Mouse (Mus musculus) neural tube, embryonic 10.5 days (tissue): ENCODE measurements around the gene Pate2.
A peak's percentile ranks its signal among the peaks of the same experiment; 100 is the strongest.

Experiments used
- DNase-seq: peaks from one replicate; pipeline ENCODE4 v3.0.0-alpha.2; 2017; ENCODE audit warnings: low spot score; ENCODE audit errors: extremely low spot score

Gene Pate2

DNA sequence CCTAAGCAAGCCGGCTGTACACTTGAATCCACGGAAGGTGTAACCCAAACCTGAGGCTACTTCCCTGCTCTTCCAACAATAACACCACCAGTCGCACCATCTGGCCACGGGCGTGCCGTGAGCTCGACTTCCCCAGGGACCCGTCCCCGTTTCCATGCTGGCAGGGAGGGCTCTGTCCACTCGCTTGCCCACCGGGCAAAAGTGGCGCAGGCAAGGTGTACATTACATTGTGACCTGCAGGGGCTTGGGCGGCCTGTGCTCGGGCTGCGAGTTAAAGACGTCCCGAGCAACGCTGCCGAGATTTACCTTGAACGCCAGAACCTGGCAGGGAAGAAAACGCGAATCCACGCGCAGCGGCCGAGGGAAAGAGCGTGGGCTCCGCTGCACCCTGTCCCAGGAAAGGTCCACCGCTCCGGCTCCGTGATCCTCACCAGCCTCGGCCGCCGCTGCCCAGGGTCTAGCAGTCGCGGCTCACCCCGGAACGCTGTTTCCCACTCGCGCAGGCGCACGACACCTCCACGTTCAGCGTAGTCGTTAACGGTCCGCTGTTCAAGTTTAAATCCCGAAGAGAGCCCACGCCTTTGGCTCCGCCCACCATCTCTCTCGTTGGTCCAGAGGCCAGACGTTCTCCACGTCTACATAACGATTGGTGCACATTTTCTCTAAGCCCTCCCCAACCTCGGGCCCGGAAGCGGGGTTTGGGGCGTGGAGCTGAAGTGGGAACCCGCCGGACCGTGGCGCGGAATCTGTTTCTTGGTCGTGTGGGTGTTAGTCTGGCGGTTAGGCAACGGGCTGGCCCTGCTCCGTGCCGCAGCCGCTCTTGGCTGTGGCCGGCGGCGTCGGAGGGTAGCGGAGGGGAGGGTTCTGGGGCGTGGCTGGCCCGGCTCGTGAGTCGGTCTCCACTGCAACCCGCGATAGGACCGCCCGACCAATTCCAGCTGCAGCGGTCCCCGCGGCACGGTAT, at the start of gene Pate2, which contains the start of gene Hyls1:
TSS of gene Pate2 (plus strand) at position 714 of the 964 bp plus-strand sequence.
TSS of gene Hyls1 (minus strand) at position 828 of the 964 bp plus-strand sequence.
- DNase-seq = peak; percentile 91

DNA sequence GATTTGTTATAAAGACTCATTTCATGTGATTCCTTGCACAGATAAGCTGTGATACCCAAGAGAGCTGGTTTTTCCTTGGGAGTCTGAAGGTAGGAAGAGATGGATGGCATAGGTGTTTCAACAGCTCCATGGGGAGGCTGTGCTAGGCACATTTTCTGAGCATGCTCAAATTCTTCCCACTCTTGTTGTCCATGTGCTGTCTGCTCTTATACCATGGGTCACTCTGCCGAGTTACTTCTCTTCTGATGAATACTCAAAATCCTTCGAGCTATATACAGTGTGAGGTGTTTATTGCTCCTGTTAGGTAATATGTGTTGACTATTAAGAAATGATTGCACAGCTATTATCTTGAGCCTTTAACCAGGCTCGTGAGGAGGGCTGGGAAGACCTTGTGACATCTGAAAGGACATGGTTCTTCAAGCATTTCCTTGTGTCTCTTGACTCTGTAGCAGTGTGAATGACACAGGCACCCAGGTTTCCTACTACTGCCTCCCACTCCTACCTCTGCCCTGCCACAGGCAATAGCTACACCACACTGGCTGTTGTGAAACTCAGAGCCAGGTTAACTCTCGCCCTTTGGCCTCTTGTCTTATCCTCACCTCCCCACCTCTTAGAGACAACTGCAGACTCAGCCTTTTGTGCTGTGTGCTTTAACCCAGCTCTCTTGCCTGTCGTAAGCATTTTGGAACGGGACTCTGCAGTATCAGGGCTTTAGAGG, 49.3 kb upstream of the Pate2 start:
- DNase-seq = no peak

DNA sequence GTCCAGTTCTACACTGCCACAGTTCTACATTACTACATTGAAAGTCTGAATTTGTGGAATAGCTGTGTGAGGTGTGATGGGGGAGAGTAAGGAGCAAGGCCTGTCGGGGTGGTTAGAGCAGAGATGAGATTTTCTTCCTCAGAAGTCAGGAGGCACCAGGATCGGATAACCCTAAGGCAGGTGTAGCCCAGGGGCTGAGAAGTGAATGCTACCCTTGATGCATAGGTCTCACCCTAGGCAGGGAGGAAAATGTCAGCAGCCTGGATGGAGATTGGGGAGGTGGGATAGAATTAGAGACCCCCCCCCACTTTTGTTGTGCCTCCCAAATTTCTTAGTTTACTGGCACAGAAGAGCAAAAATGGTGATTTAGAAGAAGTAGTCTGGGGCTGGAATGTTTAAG, 47.8 kb upstream of the Pate2 start:
- DNase-seq = no peak

DNA sequence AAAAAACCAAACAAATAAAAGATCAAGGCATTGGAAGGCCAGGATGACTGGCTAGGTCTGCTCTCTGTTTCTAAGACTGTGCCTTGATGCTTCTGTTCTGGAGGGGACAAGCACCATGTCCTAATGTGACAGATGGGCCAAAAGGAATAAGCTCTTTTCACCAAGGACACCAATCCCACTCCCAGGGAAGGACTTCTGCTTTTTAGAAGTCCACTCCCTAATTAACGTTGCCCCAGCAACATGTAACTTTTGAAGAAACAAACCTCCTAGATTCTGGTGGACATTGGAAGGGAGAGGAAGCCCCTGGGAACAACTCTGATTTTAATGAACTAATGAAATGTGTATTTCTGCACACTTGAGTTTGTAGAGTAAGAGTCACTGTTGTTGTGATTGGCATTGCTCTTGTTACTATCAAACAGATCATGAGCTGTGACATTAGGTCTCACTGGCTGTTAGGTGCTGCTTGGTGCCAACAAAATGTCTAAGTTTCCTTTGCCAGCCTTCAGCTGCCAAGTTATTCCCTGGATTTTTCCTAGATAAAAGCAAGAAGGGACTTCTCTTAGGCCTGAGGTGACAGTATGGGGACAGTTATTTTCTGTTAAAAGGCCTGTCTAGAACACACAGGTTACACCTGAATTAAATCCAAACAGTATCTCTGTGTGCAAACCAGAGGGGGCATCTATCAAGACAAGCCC, 47.1 kb upstream of the Pate2 start:
- no peak for DNase-seq

DNA sequence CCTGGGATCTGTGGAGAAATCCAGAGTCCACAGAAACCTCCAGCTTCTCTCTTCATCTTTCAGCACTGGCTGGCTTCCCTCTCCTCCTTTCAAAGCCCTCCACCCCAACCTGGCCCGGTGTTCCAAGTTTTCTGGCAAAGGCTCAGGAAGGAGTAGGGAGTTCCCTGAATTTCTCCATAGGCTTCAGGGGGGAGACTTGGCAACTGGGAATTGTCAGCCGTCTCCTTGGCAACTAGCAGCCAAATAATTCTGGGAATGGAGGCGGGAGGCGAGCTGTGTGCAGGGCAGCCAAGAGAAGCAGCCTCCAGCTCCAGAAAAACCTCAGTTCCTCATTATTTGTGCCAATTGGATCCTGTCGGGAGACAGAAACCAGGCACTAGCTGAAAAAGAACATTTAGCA, 46.5 kb upstream of the Pate2 start:
- DNase-seq = no peak

DNA sequence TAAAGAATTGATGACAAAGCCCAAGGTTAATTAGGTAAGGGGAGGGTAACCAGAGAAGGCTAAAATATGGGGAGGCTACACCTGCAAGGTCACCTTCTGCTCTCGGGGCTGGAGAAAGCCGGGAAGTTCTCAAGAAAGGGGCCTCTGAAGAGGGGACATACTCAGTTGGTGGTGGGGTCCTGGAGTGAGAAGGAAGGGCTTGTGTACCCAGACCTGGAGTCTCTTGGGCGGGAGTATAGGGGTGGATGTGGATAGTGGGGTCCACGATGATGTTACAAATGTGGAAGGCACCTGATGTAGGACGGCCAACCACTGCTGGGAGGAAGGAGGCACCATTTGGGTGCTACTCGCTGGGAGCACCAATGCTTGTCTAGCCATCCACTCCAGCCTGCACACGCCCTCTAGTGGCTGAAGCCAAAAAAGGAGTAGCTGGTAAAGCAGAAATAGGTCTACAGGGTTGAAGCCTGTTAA, 46.1 kb upstream of the Pate2 start:
- peak; percentile 62 for DNase-seq

DNA sequence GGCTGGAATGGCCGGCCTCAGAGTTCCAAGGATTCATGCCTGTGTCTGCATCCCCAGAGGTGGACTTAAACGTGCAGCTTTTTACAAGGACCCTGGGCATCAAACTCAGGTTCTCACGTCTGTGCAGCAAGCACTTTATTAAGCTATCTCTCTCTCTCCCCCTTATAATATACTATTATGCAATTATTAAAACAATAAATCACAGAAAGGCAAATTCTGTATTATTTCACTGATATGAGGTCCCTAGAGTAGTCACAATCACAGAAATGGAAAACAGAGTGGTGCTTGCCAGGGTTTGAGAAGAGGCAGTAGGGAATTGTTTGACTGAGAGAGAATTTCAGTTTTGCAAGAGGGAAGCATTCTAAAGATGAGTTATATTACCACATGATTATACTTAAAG, 40.9 kb upstream of the Pate2 start:
- DNase-seq = no peak

DNA sequence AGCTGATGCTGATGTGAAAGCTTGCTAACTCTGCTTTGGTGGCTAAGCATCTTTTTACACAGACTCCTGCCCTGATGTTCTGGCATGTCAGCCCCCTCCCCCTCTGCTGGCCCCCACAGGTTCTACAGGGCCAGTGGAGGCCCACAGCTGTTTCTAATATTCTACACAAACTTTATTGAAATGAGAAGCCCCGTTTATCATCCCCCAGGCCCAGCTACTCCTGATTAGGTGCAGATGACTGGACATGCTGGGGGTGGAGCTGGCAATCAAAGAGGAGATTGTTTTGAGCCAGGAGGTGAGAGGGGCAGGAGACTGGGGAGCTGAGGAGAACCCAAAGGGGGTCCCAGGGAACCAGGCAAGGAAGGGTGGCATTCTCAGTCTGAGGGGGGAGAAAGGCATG, 40.3 kb upstream of the Pate2 start:
- DNase-seq = peak; percentile 59

DNA sequence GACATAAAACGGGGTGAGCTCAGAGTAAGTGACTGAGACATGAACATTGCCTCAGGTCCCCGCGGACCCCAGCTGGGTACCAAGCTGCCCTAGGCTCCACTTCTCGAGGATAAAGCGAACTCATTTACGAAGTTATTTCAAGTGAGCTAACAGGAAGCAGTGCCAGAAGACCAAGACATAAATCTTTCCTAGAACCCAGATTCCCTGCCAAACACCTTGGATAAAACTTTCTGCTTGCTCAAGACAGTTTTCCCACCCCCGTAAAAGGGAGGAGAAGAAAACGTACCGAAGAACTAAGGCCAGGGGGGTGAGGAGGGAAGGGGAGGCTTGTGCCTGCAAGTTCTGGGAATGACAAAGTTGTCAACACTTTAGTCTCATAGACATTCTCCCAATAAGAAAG, 36.8 kb upstream of the Pate2 start:
- DNase-seq = no peak

DNA sequence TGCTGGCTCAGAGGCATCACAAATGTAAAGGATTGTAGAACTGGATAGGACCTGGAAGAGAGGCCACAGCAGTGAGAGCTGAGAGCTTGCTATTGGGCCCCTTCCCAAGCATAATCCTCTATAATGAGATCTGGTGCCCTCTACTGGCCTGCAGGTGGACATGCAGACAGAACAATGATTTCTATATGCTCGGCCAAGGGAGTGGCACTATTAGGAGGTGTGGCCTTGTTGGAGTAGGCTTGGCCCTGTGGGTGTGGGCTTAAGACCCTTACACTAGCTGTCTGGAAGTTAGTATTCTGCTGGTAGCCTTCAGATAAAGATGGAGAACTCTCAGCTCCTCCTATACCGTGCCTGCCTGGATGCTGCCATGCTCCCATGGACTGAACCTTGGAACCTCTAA, 35.0 kb upstream of the Pate2 start:
- DNase-seq = peak; percentile 55

DNA sequence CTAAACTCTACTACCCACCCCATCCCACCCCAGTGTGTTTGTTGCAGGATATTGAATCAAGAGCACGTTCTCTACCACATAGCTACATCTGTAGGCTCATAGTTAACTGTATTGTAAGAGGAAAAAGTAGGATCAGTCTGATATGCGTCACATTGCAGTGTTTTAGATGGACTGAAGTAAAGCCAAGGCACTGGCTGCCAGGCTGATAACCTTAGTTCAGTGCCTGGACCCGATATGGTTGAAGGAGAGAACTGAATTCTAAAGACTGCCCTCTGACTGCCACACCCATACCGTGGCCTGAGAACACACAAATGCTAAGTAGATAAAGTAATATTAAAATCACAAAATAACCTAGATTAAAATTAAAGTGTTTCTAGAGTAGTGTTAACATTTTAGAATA, 34.2 kb upstream of the Pate2 start:
- no peak for DNase-seq

DNA sequence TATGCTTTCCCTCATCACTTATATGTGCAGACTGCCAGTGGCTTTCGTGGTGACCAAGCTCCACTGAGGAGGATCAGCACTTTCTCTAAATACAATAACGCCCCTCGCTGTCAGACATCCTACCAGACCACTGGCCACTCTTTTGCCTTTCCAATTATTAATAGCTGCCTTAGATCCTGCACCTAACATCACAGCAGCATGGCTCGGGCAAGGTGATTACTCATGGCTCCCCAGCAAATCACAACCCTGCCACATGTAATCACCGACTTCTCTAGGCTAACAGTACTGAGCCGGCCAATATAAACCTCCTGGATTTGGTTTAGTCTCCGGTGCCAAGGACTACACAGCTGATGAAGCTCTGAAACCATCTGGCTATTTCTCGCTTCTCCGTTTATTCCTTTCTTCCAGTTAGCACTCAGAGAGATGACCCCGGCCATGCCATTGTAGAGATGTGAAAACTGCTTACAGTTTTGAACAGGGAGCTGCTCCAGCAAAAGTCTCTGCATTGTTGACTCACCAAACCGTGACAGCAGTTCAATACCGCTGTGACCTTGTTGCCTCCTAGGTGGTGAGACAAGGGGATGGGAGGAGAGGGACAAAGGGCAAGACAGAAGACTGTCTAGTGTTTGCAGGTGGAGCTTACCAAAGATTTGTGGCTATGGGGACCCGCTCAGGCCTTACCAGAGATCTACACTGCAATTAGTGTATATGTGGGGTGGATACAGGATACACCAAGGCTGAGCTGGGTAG, 30.9 kb upstream of the Pate2 start:
- DNase-seq = no peak

DNA sequence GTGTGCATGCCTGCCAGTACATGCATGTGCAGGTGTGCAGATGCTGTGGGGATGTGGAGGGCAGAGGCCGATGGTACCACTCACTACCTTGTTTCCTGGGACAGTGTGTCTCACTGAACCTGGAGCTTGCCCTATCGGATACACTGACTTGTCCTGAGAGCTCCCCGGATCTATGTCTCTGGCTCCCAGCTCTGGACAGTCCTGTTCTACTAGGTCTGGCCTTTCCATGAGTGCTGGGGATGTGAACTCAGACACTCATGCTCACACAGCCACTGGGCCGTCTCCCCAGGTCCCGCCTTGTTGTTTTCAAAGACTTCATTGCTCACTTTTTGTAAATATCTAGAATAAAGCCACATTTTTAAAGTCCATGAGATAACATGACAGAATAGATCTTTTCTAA, 29.1 kb upstream of the Pate2 start:
- DNase-seq = no peak

DNA sequence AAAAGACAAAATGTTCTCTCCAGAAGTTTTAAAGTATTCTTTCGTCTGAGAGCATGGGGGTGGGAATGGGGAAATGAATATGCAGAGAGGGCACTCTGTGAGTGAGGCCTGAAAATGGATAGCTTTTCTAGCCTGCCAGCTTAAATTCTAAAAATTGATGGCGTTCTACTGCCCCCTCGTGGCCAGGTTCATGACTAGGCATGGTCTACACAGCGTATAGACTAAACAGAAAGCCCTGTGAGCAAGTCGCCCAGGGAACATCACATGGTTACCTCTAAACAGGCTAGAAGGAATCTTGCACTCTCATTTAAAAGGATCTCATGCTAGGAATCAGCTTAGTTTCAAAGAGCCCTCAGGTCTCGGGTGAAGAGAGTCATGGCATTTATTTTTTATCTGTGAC, 28.6 kb upstream of the Pate2 start:
- DNase-seq = peak; percentile 87

DNA sequence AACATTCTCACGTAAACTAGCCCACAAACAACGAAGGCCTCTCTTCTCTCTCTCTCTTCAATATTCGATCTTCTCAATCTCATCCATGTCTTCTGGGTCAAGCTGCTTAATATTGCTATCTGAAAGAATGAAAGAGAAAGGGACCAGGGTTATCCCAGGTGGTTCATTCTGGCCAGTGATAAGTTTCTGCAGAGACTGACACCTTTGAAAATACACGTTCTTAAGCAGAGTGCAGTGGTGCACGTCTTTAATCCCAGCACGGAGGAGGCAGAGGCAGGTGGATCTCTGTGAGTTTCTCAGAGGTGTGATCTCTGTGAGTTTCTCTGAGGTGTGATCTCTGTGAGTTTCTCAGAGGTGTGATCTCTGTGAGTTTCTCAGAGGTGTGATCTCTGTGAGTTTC, 28.1 kb upstream of the Pate2 start:
- no peak for DNase-seq

DNA sequence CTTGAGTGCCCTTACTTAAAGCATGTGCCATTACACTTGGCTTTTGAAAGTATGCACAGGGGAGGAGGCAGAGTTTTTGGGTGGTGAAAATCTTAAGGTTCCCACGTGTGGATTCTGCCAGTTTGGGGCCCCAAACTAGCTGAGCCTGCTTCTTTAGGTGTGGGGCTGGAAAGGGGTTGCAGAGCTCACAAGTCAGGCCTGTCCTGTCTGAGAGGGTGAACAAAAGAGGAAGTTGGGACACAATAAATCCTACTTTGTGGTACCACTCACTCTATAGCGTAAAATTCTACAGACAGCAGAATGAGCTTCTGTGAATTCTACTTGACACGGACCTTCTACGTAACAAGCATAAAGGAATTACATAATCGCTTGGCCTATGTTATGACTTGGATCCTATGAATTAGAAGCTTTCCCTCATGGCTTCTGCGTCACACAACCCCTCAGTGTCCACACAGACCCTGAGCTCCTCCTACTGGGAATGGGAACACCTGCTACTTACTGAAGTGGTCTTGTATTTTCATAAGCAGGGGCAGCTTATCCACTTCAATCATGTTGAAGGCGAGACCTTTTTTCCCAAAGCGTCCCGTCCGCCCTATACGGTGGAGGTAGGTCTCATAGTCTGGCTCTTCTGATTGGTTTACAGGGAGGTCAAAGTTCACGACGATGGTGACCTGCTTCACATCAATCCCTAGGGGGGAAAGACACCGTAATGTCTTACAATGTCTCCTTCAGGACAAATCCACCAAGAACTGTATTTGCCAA, 26.8 kb upstream of the Pate2 start:
- no peak for DNase-seq

DNA sequence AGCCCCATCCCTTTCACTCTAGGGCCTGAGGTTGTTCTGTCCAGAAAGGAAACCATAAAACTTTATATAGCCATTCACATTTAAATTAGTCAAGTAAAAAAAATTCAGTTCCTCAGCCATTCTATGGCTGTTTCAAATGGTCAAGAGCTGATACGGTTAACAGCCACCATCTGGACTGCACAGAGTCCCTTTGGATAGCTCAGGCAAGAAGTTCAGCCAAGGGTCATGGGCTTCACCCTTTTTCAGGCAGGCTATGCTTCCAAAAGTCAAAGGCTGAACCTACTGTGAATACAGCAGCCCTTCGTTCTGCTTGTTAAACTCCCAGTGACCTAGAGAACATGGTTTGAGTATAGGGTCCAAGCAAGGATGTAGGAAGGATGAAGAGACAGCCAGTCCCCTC, 25.4 kb upstream of the Pate2 start:
- no peak for DNase-seq

DNA sequence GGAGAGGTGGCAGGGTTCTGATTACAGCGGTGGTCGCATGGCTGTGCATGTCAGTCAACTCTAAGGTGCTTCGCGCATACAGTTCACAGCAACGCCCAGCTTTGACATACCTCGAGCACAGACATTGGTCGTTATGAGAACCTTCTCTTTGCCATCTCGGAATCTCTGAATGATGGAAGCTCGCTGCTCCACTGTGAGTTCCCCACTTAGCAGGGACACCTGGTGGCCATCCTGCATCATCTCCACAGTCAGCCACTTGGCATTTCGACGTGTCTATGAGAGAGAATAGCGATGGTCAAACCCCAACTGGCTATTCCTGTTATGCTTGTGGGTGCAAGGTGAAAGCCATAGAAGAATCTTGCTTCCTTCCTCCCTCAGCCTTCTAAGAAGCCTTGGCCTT, 24.4 kb upstream of the Pate2 start:
- DNase-seq = no peak

DNA sequence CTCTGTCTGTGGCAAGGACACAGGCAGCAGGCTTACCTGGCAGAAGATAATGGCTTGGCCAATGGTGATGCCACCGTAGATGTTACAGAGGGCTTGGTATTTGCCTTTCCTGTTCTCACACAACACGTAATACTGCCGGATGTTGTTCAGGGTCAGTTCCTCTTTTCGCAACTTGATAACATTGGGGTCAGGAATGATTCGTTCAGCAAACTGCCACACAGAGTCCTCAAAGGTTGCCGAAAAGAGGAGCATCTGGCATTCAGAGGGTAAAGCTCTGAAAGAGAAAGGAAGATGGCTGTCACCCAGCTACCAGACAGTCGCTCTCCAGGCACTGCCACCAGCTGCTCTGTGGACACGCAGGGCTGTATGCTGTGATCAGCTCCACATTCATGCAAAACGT, 23.3 kb upstream of the Pate2 start:
- DNase-seq = no peak

DNA sequence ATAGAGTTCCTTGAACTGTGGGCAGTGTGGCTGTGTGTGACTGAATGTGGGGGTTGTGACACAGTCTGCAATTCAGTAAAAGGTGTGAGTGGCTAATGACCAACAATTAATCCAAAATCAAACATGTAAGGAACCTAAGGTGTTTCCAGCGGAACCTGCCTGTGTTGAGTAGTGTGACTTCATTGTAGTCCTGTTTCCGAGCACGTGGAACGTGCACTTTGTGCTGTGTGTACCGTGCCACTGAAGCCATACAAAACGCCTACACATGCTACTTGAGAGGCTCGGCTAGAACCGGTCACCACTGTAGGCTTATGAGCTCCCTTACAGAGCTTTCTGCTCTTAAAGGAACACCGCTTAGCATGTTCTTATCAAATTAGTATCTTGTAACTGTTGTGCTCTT, 21.6 kb upstream of the Pate2 start:
- DNase-seq = no peak
